Mouse (Mus musculus) ES-CJ7 (cell line): ENCODE measurements around the gene Zfp644.

ENCODE experiments used
- DNase-seq: peaks from one replicate; pipeline ENCODE4 v3.0.0; 2011; ENCODE audit warnings: low read depth, low spot score

Gene Zfp644

DNA sequence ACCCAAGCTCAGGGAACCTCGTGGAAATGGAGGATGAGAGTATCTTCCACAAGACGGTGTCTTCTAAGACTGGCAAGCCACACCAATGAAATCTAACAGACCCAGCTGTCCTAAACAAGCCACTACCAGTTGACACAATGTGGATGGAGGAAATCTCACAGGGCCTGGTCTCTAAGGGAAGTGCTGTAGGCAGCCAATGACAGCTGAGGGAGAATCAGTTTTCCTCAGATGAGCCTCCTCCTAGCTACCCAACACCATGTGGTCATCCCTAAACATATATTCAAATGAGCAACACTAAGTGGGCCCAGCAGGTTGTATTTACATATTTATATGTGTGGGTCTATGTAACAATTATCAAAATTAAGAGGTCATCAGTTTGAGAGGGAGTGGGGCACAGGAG lies 99.6 kb downstream of the Zfp644 start:
- no peak for DNase-seq

DNA sequence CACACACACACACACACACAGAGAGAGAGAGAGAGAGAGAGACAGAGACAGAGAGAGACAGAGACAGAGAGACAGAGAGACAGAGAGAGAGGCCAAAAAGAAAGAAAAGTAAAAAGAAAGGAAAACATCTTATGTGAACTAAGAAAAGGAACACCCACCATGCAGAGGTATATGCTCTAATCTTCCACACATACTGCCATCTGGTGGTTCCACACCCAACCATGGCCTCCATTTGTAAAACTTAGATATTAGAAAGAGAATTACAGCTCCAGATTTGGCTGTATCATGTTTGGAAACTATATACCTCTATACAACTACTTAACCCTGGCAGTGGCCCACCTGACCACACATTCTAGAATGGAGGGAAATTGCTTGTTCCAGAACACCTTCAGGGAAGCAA lies 102.7 kb downstream of the Zfp644 start:
- no peak for DNase-seq

DNA sequence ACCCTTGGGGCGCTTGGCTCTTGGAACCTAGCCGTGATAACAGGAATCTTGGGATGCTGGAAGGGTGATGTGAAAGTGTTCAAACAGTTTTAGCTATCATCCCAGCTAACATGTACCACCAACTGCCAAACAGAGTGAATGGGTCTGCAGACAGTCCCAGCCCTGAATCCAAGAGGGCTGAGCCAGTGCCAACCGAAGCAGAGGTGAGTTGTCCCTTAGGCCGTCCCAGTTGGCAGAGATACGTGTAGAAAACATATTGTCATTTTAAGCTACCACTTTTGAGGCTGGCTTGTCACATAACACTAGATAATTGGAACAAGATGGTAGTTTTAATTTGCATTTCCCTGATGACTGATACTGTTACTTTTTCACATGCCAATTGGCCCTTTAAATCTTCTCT lies 106.4 kb downstream of the Zfp644 start:
- no peak for DNase-seq

DNA sequence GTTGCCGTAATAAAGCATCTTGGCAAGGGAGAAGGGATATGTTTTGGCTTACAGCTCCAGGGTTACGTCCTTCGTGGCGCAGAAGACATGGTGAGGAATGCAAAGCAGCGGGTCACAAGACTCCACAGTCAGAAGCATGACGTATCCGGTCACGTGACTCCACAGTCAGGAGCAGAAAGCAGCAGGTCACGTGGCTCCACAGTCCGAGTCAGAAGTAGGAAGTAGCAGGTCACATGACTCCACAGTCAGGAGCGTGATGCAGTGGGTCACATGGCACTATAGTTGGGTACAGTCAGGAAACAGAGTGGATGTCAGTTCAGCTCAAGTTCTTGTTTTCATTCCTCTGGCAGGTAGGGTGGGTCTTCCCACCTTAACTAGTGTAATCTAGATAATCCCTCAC lies 107.4 kb downstream of the Zfp644 start:
- peak; percentile 62 for DNase-seq

DNA sequence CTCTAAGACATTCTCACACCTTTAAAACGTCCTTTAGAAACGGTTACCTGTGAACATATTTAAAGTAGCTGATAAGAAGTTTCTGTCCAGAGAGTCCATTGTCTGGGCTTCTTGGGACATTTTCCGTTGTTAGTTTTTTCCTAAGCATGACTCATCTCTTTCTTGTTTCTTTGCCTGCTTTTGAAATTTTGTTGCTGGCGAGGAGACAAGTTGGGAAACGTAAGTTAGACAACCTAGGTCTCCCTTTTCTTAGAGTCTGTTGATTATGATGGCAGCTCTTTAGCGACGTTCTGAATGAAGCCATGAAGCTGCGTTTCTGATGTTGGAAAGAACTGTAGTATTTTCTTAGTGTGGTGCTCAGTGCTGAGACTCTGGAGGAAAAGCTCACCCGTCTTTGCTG lies 108.1 kb downstream of the Zfp644 start:
- DNase-seq, result no peak

DNA sequence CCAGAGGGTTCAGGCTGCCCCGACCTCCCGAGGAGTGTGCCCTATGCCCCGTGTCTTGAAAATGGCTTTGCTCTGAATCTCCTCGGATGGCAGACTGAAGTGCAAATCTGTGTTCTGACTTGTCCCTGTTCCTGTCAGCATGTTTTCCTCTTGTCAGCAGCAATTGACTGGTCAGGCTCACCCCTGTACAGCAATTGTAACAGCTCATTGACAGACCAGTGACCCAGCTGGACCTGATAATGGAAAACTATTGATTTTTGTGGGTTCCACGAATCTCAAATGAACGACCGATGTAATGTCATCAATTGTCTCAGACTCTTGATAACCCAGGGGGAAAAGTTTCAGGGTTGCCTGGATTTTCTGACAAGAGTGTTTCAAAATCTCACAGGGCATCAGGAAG lies 116.1 kb downstream of the Zfp644 start:
- DNase-seq, result no peak

DNA sequence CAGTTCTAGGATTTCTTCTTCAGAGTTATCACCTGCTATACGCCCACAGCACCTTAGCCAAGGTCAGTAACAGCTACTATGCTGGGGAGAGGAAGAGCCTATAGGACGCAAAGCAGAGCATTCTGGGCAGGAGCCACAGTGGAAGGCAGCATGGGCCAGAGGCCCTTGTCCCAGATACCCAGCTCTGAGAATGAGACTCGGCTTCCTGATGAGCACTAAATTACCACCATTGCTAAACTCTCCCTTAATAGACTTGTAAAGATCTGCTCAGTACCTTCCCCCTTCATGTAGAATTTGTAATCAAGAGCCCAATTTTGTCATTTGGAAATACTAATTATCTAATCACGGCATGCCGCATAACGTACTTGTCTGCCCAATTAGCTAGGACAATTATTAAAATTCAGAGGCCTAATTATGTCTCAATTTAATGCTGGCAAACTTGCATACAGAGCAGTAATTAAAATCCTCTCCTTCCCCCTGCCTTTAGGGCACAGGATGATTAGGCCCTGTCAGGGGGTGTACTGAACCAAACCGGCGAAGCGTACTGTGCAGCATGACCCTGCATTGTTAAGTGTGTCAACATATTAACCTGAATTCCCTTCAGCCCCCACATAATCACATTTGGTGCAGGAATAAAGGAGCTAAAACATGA lies 119.7 kb downstream of the Zfp644 start:
- no peak for DNase-seq

DNA sequence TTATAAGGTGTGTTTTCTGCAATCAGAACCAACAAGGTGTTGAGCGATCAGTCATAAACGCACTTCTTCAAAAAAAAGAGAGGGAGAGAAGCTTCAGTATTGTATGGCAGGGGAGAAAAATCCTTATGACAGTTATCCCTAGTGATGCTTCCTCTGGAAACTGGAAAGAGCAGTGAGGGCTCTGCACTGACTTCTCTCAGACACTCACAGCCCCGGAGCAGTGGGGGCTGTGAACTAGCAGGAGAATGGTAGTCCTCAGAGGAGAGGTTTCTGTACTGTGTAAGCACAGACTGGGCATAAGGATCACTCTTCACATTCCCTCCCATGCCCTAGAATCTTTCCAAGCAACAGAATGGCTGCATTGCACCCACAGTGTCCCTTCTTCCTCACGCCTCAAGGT lies 122.0 kb downstream of the Zfp644 start:
- no peak for DNase-seq

DNA sequence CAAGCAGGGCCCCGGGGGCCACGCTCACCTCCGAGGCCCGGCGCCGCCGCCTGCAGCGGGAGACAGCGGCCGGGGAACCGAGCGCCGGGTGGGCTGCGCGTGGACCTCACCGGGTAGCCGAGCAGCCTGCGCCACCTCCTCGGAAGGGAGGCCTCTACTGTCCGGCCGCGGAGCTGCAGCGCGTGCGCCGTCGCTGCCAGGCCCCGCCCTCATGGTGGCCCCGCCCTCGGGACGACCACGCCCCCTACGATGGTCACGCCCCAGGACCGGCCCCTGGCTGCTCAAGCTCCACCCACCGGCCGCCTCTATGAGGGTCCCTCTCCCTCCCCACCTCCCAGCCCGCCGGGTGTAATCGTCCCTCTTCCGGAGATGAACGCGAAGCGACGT lies 122.5 kb downstream of the Zfp644 start:
- peak; percentile 84 for DNase-seq

DNA sequence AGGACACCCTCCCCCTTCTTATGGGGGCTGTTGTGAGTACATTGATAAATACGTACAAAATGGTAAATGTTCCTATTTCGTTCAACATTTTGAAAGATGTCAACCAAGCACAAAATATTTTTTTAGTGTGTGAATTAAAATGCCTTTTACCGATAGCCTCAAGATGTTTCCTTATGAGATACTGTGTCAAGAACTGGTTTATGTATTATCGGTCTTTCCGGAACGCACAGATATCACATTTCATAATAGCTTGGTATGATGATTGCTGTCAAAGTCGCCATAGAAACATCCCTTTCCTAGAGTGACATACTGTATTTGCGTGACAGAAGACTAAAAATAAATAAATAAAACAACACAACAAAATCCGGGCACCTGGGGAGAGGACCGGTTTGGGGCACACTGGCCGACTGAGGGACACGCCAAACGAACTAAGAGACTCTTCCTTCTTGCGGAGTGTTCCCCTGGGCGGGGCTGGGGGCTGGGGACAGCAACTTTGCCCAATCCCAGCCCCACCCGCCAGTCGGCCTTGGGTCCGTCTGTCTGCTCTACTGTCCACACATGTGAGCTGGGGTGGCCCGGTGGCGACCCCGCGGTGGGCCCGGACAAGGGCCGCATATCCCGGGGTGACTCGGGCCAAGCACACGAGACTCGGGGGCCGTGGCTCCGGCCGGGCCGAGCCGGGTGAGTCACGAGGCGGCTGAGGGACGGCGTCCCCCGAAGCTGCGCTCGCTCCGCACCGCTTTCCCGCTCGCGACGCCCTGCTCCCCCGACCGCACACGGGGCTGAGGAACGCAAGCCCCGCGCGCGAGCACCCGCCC lies 123.1 kb downstream of the Zfp644 start:
- DNase-seq, result peak; percentile 14
